Mouse (Mus musculus) lung, postnatal 0 days (tissue): ENCODE measurements around the gene Lrrc27.

Source experiments
- CTCF ChIP-seq: IDR thresholded peaks from 2 replicates; pipeline ENCODE4 v1.5.1; 2016; ENCODE audit warnings: antibody characterized with exemption, mild to moderate bottlenecking
- EP300 ChIP-seq: IDR thresholded peaks from 2 replicates; pipeline ENCODE4 v1.6.1; 2016; ENCODE audit warnings: antibody characterized with exemption, mild to moderate bottlenecking, control low read depth

- TF ChIP-seq EP300 (no peak), CTCF (no peak)
Measured at GRCm38 (mm10) chr7:139208773-139209095, 4.1 kb upstream of the Lrrc27 start.
